Mouse (Mus musculus) embryonic facial prominence, embryonic 12.5 days (tissue): ENCODE data around the gene Slc35e2. TPM values are rescaled to one million over a fixed set of nuclear protein-coding genes. Genes with fewer than 3 reads are reported as not detected.
A peak's percentile ranks its signal among the peaks of the same experiment; 100 is the strongest.

Source experiments
- ATAC-seq: fragments of 200-750 bp; cut with Nextera tagmentation; 2 replicates; pipeline ENCODE4 v1.8.0; 2017; ENCODE audit not compliant: insufficient number of reproducible peaks, insufficient read depth, low FRiP score, low TSS enrichment
- H3K27ac ChIP-seq: fragments of 300-500 bp; sonication (generic); 2 replicates; pipeline ENCODE4 v1.5.1; 2016; ENCODE audit warnings: mild to moderate bottlenecking
- H3K27me3 ChIP-seq: fragments of 300-500 bp; sonication (generic); 2 replicates; pipeline ENCODE4 v1.6.1; 2016; ENCODE audit warnings: mild to moderate bottlenecking, moderate library complexity
- H3K36me3 ChIP-seq: fragments of 300-500 bp; sonication (generic); 2 replicates; pipeline ENCODE4 v1.6.1; 2016; ENCODE audit warnings: mild to moderate bottlenecking
- H3K4me1 ChIP-seq: fragments of 300-500 bp; sonication (generic); 2 replicates; pipeline ENCODE4 v1.6.1; 2016
- H3K4me2 ChIP-seq: fragments of 300-500 bp; sonication (generic); replicated peaks from 2 replicates; pipeline ENCODE4 v1.6.1; 2016; ENCODE audit warnings: mild to moderate bottlenecking, moderate library complexity
- H3K4me3 ChIP-seq: fragments of 300-500 bp; sonication (generic); 2 replicates; pipeline ENCODE4 v1.5.1; 2016; ENCODE audit warnings: mild to moderate bottlenecking
- H3K9ac ChIP-seq: fragments of 300-500 bp; sonication (generic); 2 replicates; pipeline ENCODE4 v1.6.1; 2016; ENCODE audit warnings: mild to moderate bottlenecking, moderate library complexity
- H3K9me3 ChIP-seq: fragments of 300-500 bp; sonication (generic); 2 replicates; pipeline ENCODE4 v1.6.1; 2016; ENCODE audit warnings: mild to moderate bottlenecking, moderate library complexity
- WGBS: fragments of 180-500 bp; shearing (Covaris S2); methylation state at CpG from one replicate; pipeline ENCODE4 v1.1.7; 2016; 5-methylcytosine and 5-hydroxymethylcytosine counted together
- polyA plus RNA-seq: library from polyadenylated mRNA; unstranded; fragments of >200 nt; fragmentation: Nextera tagmentation; extraction: Ambion mirVana; gene quantifications from 2 replicates; pipeline ENCODE4 v1.2.1, GENCODE M21; 2016

Gene Slc35e2
- polyA plus RNA-seq, 1 experiment from 2014 or later, result 11.4 TPM

- Histone ChIP-seq H3K36me3 (peaks cover 32% of the 10 kb centered on the region), H3K9me3 (no peaks in the 10 kb centered on the region), H3K27me3 (no peaks in the 10 kb centered on the region), H3K4me3 (no peak overlapping the region), H3K4me1 (no peaks in the 10 kb centered on the region), H3K9ac (no peak overlapping the region), H3K27ac (no peak overlapping the region), H3K4me2 (no peak overlapping the region)
- ATAC-seq, result no peak
- 89% methylated on average over 7 of the region's 7 CpGs for WGBS
These were observed 22.7 kb upstream of the Slc35e2 start for GRCm38 (mm10) chr4:155578336-155579125.

DNA sequence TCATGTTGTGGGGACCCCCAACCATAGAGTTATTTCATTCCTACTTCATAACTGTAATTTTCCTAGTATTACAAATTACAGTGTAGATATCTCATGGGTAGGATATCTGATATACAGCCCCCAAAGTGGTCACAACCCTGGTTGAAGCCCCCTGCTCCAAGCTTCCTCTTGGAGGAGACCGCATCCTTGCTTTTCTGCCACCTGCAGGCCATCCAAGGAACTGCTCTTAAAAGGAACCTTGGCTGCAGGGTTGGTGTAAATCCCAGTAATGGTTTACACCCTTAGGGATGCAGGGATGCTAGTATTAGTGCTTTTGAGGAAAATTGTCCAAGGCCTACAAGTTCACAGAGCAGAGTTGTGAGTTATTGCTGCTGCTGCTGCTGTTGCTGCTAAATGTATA is 20.8 kb upstream of the Slc35e2 start:
- Histone ChIP-seq H3K27me3 (no peaks in the 10 kb centered on the region), H3K27ac (no peak overlapping the region), H3K9me3 (no peaks in the 10 kb centered on the region), H3K4me2 (no peak overlapping the region), H3K4me1 (no peaks in the 10 kb centered on the region), H3K36me3 (peaks cover 51% of the 10 kb centered on the region), H3K4me3 (no peak overlapping the region), H3K9ac (no peak overlapping the region)
- ATAC-seq, result no peak
- WGBS, result 29% methylated on average over 1 of the region's 1 CpGs

DNA sequence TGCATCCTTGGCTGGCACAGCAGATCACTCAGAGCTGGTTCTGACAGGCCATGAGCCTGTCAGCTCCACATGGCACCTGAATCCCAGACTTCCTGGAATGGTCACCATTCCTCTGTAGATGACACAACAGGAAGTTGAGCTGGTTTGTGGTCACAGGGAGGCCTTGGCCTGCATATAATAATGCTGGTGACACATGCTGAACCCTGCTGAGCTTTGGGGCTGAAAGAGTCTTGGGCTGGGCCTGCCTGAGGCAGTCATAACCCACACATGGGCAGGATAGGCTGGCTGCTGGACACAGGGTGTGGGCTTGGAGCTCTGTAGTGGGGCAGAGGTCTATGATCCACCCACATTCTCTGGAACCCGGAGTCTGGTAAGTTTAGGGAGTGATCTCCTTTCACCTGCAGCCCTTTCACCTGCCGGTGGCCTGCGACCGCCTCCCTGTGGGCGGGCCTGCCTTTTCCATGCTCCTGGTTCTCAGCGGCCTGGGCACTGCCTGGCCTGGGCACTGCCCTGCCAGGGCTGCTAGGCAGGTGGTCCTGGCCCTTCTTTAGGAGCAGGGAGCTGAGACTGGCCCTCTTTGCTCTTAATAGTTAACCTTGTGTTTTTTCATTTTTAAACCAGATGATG is 18.8 kb upstream of the Slc35e2 start:
- Histone ChIP-seq H3K9ac (no peak overlapping the region), H3K4me2 (no peak overlapping the region), H3K9me3 (no peaks in the 10 kb centered on the region), H3K27ac (no peak overlapping the region), H3K4me3 (no peak overlapping the region), H3K36me3 (peaks cover 63% of the 10 kb centered on the region), H3K4me1 (no peaks in the 10 kb centered on the region), H3K27me3 (no peaks in the 10 kb centered on the region)
- 96% methylated on average over 6 of the region's 6 CpGs for WGBS
- no peak; the same call in 1 of the 2 replicates for ATAC-seq

DNA sequence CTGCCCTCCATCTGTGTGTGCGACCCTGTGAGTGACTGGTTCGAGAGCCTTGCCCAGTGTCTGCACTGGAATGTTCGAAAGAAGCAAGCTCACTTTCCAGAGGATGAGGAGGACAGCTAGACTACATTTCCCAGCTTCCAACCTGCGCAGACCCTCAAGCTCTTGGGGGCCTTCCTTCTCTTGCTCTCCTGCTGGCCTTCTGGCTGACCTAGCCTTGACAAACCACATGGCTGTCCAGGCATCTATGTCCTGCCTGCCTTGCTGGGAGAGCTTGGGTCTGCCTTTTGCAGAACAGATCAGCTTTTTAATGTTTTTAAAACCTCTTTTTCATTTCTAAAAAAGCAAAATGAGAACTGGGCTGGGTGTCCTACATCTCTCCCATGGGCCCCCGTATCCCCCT is 11.9 kb upstream of the Slc35e2 start:
- H3K9me3 ChIP-seq, result no peaks in the 10 kb centered on the region
- H3K4me2 ChIP-seq, result no peak overlapping the region
- H3K4me3 ChIP-seq, result no peak overlapping the region
- H3K27ac ChIP-seq, result no peak overlapping the region
- H3K9ac ChIP-seq, result no peak overlapping the region
- no peak for ATAC-seq
- H3K4me1 ChIP-seq, result no peaks in the 10 kb centered on the region
- H3K27me3 ChIP-seq, result no peaks in the 10 kb centered on the region
- WGBS, result 93% methylated on average over 5 of the region's 5 CpGs
- peaks cover 61% of the 10 kb centered on the region for H3K36me3 ChIP-seq

GRCm38 (mm10) chr4:155591012-155591719 is 10.1 kb upstream of the Slc35e2 start:
- no peak overlapping the region for H3K27ac ChIP-seq
- no peak overlapping the region for H3K9ac ChIP-seq
- H3K4me3 ChIP-seq, result no peak overlapping the region
- ATAC-seq, result no peak
- 82% methylated on average over 7 of the region's 7 CpGs for WGBS
- no peaks in the 10 kb centered on the region for H3K9me3 ChIP-seq
- H3K27me3 ChIP-seq, result no peaks in the 10 kb centered on the region
- H3K36me3 ChIP-seq, result peaks cover 43% of the 10 kb centered on the region
- H3K4me2 ChIP-seq, result no peak overlapping the region
- H3K4me1 ChIP-seq, result no peaks in the 10 kb centered on the region

DNA sequence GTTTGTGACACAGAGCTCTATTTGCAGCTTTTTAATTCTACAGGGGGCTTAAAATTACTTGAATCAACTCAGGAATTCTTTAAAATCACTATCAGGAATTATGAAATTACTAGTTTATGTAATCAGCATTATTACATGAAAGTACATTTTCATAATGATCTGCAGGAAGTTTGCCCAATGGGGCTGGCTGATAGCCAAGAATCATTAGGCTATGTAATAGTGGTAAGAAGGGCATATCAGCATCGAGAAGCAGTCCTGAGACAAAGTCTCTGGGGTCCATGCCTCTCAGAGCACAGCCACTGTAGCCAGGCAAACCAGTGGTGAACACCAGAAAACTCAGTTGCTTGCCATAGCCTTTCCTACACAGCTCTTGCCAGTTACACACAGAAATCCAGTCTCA is 7.4 kb upstream of the Slc35e2 start:
- Histone ChIP-seq H3K9ac (no peak overlapping the region), H3K4me3 (no peak overlapping the region), H3K27me3 (no peaks in the 10 kb centered on the region), H3K9me3 (no peaks in the 10 kb centered on the region), H3K4me1 (no peaks in the 10 kb centered on the region), H3K27ac (no peak overlapping the region), H3K36me3 (peaks cover 18% of the 10 kb centered on the region), H3K4me2 (no peak overlapping the region)
- ATAC-seq, result no peak
- 63% methylated on average over 1 of the region's 1 CpGs for WGBS

DNA sequence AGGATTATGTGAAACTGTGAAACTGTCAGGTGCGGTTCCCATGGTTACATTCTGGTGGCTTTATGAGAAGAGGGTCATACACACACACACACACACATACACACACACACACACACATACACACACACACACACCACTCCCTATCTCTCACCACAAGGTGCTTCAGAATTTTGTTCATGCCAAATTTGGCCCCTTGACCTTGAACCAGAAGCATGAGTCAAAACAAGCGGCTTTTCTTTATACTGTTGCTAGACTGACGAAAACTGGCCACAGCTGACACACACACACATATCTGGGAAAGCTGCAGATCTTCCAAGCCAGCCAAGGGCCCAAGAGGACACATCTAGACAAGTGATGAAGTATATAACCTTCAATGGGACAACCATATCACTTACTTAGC is 5.4 kb upstream of the Slc35e2 start:
- Histone ChIP-seq H3K4me3 (no peak overlapping the region), H3K9ac (no peak overlapping the region), H3K27ac (no peak overlapping the region), H3K27me3 (no peaks in the 10 kb centered on the region), H3K36me3 (no peaks in the 10 kb centered on the region), H3K9me3 (no peaks in the 10 kb centered on the region), H3K4me1 (no peaks in the 10 kb centered on the region), H3K4me2 (no peak overlapping the region)
- WGBS, result 83% methylated on average over 3 of the region's 3 CpGs
- no peak for ATAC-seq

- H3K4me2 ChIP-seq, result no peak overlapping the region
- no peak overlapping the region for H3K4me3 ChIP-seq
- no peak overlapping the region for H3K27ac ChIP-seq
- H3K9ac ChIP-seq, result no peak overlapping the region
- ATAC-seq, result no peak
- no peaks in the 10 kb centered on the region for H3K4me1 ChIP-seq
- no peaks in the 10 kb centered on the region for H3K9me3 ChIP-seq
- no peaks in the 10 kb centered on the region for H3K36me3 ChIP-seq
- no peaks in the 10 kb centered on the region for H3K27me3 ChIP-seq
- WGBS, result 88% methylated on average over 5 of the region's 5 CpGs
These were observed 4.6 kb upstream of the Slc35e2 start for GRCm38 (mm10) chr4:155596606-155597005.

- 16% methylated on average over 20 of the region's 20 CpGs for WGBS
- H3K9me3 ChIP-seq, result no peaks in the 10 kb centered on the region
- no peak for ATAC-seq
- H3K4me2 ChIP-seq, result no peak overlapping the region
- H3K27me3 ChIP-seq, result no peaks in the 10 kb centered on the region
- no peak overlapping the region for H3K9ac ChIP-seq
- H3K4me3 ChIP-seq, result no peak overlapping the region
- peaks cover 9% of the 10 kb centered on the region for H3K4me1 ChIP-seq
- H3K36me3 ChIP-seq, result 0 out of 2 replicates have a peak, but pooled peaks cover 3% of the 10 kb centered on the region
- no peak overlapping the region for H3K27ac ChIP-seq
These were observed 2.7 kb upstream of the Slc35e2 start for GRCm38 (mm10) chr4:155598536-155598935.

GRCm38 (mm10) chr4:155599901-155600825 is 1.1 kb upstream of the Slc35e2 start:
- H3K4me1 ChIP-seq, result peaks cover 9% of the 10 kb centered on the region
- ATAC-seq, result no peak
- WGBS, result 85% methylated on average over 11 of the region's 11 CpGs
- peak overlapping the region; percentile 98 for H3K4me3 ChIP-seq
- 0 out of 2 replicates have a peak, but pooled peaks cover 8% of the 10 kb centered on the region for H3K36me3 ChIP-seq
- H3K9ac ChIP-seq, result no peak overlapping the region
- H3K9me3 ChIP-seq, result no peaks in the 10 kb centered on the region
- no peaks in the 10 kb centered on the region for H3K27me3 ChIP-seq
- H3K27ac ChIP-seq, result peak overlapping the region; percentile 98
- H3K4me2 ChIP-seq, result peak overlapping the region; percentile 86

DNA sequence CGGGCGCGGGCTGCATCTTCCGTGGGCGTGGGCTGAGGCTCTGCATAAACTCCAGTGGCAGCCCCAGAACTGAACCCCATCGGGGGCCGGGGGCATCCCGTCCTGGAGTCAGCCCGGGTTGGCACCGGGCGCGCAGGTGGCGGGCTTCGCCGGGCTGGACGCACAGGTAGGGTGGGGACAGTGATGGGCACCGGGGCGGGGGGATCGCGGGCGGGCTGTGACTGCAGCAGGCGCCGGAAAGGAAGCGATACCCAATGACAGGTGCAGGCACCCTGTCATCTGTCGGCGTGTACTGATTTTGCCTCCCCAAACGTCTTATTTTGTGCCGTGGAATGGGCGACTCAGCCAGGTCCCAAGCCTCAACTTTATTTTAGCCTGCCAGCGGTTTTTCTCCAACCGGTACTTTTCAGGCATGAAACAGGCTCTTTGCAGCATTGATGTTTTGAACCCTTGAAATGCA is 811 bp downstream of the Slc35e2 start:
- H3K27ac ChIP-seq, result peak overlapping the region; percentile 98
- peak overlapping the region; percentile 86 for H3K4me2 ChIP-seq
- H3K4me3 ChIP-seq, result peak overlapping the region; percentile 98
- H3K9ac ChIP-seq, result peak overlapping the region; percentile 91
- no peak for ATAC-seq
- peaks cover 9% of the 10 kb centered on the region for H3K4me1 ChIP-seq
- no peaks in the 10 kb centered on the region for H3K27me3 ChIP-seq
- H3K9me3 ChIP-seq, result no peaks in the 10 kb centered on the region
- 2% methylated on average over 31 of the region's 31 CpGs for WGBS
- H3K36me3 ChIP-seq, result 0 out of 2 replicates have a peak, but pooled peaks cover 17% of the 10 kb centered on the region
